In genomic region chr10:73010897-73011296, GRCm38 (mm10) we compare ENCODE assay signal across 13 mouse cellular contexts.
DNase-seq lines count a peak whose midpoint lies in the region; ATAC-seq and TF ChIP-seq lines count a peak whose summit lies in the region.
"Had no signal": no experiment of that assay in that cellular context is flagged by ENCODE, and none has a peak within 500 bp of the region (broad histone marks: within the 10 kb centered on the region; RNA-seq: fewer than 3 reads in every experiment).

No protein-coding gene starts in this region.

- no peak overlapping the region for H3K27ac ChIP-seq in hindbrain, embryonic 11.5 days (ENCODE audit: low read depth, low read length)
- H3K27ac ChIP-seq in hindbrain, embryonic 12.5 days, result no peak overlapping the region
- H3K27ac ChIP-seq in lung, embryonic 14.5 days (ENCODE audit: low read depth), result no peak overlapping the region
- H3K27ac ChIP-seq in embryonic facial prominence, embryonic 10.5 days (replicated peaks), result no peak overlapping the region
- H3K27ac ChIP-seq: heart, embryonic 10.5 days; hindbrain, embryonic 10.5 days; limb, embryonic 15.5 days had no signal

- 0 out of 2 replicates have a peak, but pooled peaks have one; percentile 22 for ATAC-seq in hindbrain, embryonic 11.5 days (ENCODE audit: low FRiP score)
- ATAC-seq in hindbrain, embryonic 12.5 days (ENCODE audit: low FRiP score), result no peak
- ATAC-seq in lung, embryonic 14.5 days (ENCODE audit: insufficient read depth), result no peak

- no peak overlapping the region for H3K4me3 ChIP-seq in hindbrain, embryonic 11.5 days (ENCODE audit: low read depth, low read length)
- H3K4me3 ChIP-seq in hindbrain, embryonic 12.5 days, result no peak overlapping the region
- H3K4me3 ChIP-seq in lung, embryonic 14.5 days (ENCODE audit: low read depth, low read length), result no peak overlapping the region
- no peak overlapping the region for H3K4me3 ChIP-seq in embryonic facial prominence, embryonic 10.5 days
- H3K4me3 ChIP-seq: heart, embryonic 10.5 days; hindbrain, embryonic 10.5 days; limb, embryonic 15.5 days; myocyte had no signal

- no peaks in the 10 kb centered on the region for H3K36me3 ChIP-seq in hindbrain, embryonic 11.5 days (ENCODE audit: control insufficient read depth, insufficient read depth, low read length)
- H3K36me3 ChIP-seq in hindbrain, embryonic 12.5 days, result no peaks in the 10 kb centered on the region
- no peaks in the 10 kb centered on the region for H3K36me3 ChIP-seq in lung, embryonic 14.5 days (ENCODE audit: insufficient read depth)
- H3K36me3 ChIP-seq in embryonic facial prominence, embryonic 10.5 days (replicated peaks), result no peaks in the 10 kb centered on the region
- H3K36me3 ChIP-seq: heart, embryonic 10.5 days; hindbrain, embryonic 10.5 days; limb, embryonic 15.5 days had no signal

- no peaks in the 10 kb centered on the region for H3K9me3 ChIP-seq in hindbrain, embryonic 11.5 days (ENCODE audit: control insufficient read depth, low read length)
- no peaks in the 10 kb centered on the region for H3K9me3 ChIP-seq in hindbrain, embryonic 12.5 days (replicated peaks)
- no peaks in the 10 kb centered on the region for H3K9me3 ChIP-seq in lung, embryonic 14.5 days (ENCODE audit: low read depth, low read length)
- H3K9me3 ChIP-seq in embryonic facial prominence, embryonic 10.5 days, result no peaks in the 10 kb centered on the region
- H3K9me3 ChIP-seq: heart, embryonic 10.5 days; hindbrain, embryonic 10.5 days; limb, embryonic 15.5 days had no signal

- WGBS in hindbrain, embryonic 11.5 days, result 73% methylated on average over 3 of the region's 3 CpGs
- 78% methylated on average over 3 of the region's 3 CpGs for WGBS in hindbrain, embryonic 12.5 days
- WGBS in lung, embryonic 14.5 days, result 62% methylated on average over 3 of the region's 3 CpGs
- WGBS in embryonic facial prominence, embryonic 10.5 days, result 63% methylated on average over 3 of the region's 3 CpGs

- TF ChIP-seq CTCF in lung, embryonic 14.5 days (IDR thresholded peaks at IDR 0.05; ENCODE audit: low read depth), result no peak

- H3K9ac ChIP-seq in hindbrain, embryonic 11.5 days (ENCODE audit: low read depth, low read length), result no peak overlapping the region
- no peak overlapping the region for H3K9ac ChIP-seq in hindbrain, embryonic 12.5 days
- H3K9ac ChIP-seq in lung, embryonic 14.5 days, result no peak overlapping the region
- H3K9ac ChIP-seq: limb, embryonic 15.5 days had no signal

- H3K4me1 ChIP-seq in hindbrain, embryonic 11.5 days (replicated peaks; ENCODE audit: control insufficient read depth, insufficient read depth, low read length), result no peaks in the 10 kb centered on the region
- no peaks in the 10 kb centered on the region for H3K4me1 ChIP-seq in hindbrain, embryonic 12.5 days
- no peaks in the 10 kb centered on the region for H3K4me1 ChIP-seq in lung, embryonic 14.5 days (ENCODE audit: insufficient read depth)
- no peaks in the 10 kb centered on the region for H3K4me1 ChIP-seq in embryonic facial prominence, embryonic 10.5 days
- H3K4me1 ChIP-seq: heart, embryonic 10.5 days; hindbrain, embryonic 10.5 days; limb, embryonic 15.5 days had no signal

- H3K4me2 ChIP-seq in hindbrain, embryonic 11.5 days (replicated peaks; ENCODE audit: low read depth, low read length), result no peak overlapping the region
- H3K4me2 ChIP-seq in hindbrain, embryonic 12.5 days (replicated peaks), result no peak overlapping the region
- no peak overlapping the region for H3K4me2 ChIP-seq in lung, embryonic 14.5 days
- H3K4me2 ChIP-seq: limb, embryonic 15.5 days had no signal

- H3K27me3 ChIP-seq in hindbrain, embryonic 11.5 days (ENCODE audit: control insufficient read depth, insufficient read depth, low read length), result no peaks in the 10 kb centered on the region
- no peaks in the 10 kb centered on the region for H3K27me3 ChIP-seq in hindbrain, embryonic 12.5 days
- no peaks in the 10 kb centered on the region for H3K27me3 ChIP-seq in lung, embryonic 14.5 days (ENCODE audit: insufficient read depth, low read length)
- H3K27me3 ChIP-seq in embryonic facial prominence, embryonic 10.5 days (replicated peaks; ENCODE audit: low read depth, poor library complexity, severe bottlenecking), result no peaks in the 10 kb centered on the region
- H3K27me3 ChIP-seq: limb, embryonic 15.5 days had no signal

- peak; percentile 6 for DNase-seq in hindbrain, embryonic 11.5 days (ENCODE audit: low spot score)
- peak; percentile 21 for DNase-seq in lung, embryonic 14.5 days
- no peak for DNase-seq in lung, postnatal 4 days
- DNase-seq in NIH3T3 (ENCODE audit: low read depth), result peak; percentile 50
- DNase-seq in embryonic facial prominence, embryonic 10.5 days (ENCODE audit: low spot score), result peak; percentile 7
- DNase-seq in frontal cortex, postnatal 14 days (ENCODE audit: low spot score in 2 of 2), result no peak
- DNase-seq: cerebellum, adult 18-20 months; gastrocnemius, postnatal 14 days had no signal

Comparison
In these comparisons a context has a peak if more than half of its experiments do, and no peak if none do; other contexts are left out.
1. DNase-seq: peak in hindbrain, embryonic 11.5 days (single experiment), lung, embryonic 14.5 days (single experiment), NIH3T3 (single experiment) and embryonic facial prominence, embryonic 10.5 days (single experiment); none in lung, postnatal 4 days (0 of 2) and frontal cortex, postnatal 14 days (0 of 2).